Mouse (Mus musculus) MEL (cell line): ENCODE results near the gene Atxn3.

Experiments
- CHD2 ChIP-seq: IDR thresholded peaks from 2 replicates; pipeline ENCODE4 v1.6.1; 2011; ENCODE audit warnings: low read length, improper control_type of control experiment
- CTCF ChIP-seq, 3 experiments: IDR thresholded peaks in 2 of 3; conservative IDR thresholded peaks in 1 of 3; 2 replicates each; pipeline ENCODE4 v1.5.1; 2011 to 2012; ENCODE audit warnings: low read length in 3 of 3, low read depth in 2 of 3, mild to moderate bottlenecking in 2 of 3, improper control_type of control experiment in 1 of 3, inconsistent platforms in 1 of 3, mixed read lengths in 1 of 3, moderate library complexity in 1 of 3; ENCODE audit not compliant: control insufficient read depth in 1 of 3, insufficient read depth in 1 of 3, poor library complexity in 1 of 3, severe bottlenecking in 1 of 3
- E2F4 ChIP-seq: IDR thresholded peaks from 2 replicates; pipeline ENCODE4 v1.6.1; 2011; ENCODE audit warnings: low read depth, low read length, improper control_type of control experiment, borderline replicate concordance
- EP300 ChIP-seq, 2 experiments: IDR thresholded peaks; 2 replicates each; pipeline ENCODE4 v1.6.1; 2011; ENCODE audit warnings: improper control_type of control experiment in 2 of 2, low read length in 2 of 2, low read depth in 1 of 2, mild to moderate bottlenecking in 1 of 2
- GABPA ChIP-seq: IDR thresholded peaks from 2 replicates; pipeline ENCODE4 v1.6.1; 2012; ENCODE audit warnings: low read depth, mild to moderate bottlenecking, inconsistent platforms, low read length, improper control_type of control experiment, moderate library complexity
- MAZ ChIP-seq: IDR thresholded peaks from 2 replicates; pipeline ENCODE4 v1.6.1; 2012; ENCODE audit warnings: low read depth, mild to moderate bottlenecking, inconsistent platforms, low read length, improper control_type of control experiment
- MXI1 ChIP-seq: IDR thresholded peaks from 2 replicates; pipeline ENCODE4 v1.6.1; 2011; ENCODE audit warnings: mild to moderate bottlenecking, low read depth, low read length, improper control_type of control experiment
- MYB ChIP-seq: IDR thresholded peaks from 2 replicates; pipeline ENCODE4 v1.6.1; 2011; ENCODE audit warnings: mild to moderate bottlenecking, low read depth, low read length, improper control_type of control experiment
- NELFE ChIP-seq: IDR thresholded peaks from 2 replicates; pipeline ENCODE4 v1.6.1; 2011; ENCODE audit warnings: low read depth, low read length, improper control_type of control experiment
- POLR2A ChIP-seq, 2 experiments: IDR thresholded peaks; 2 replicates each; pipeline ENCODE4 v1.6.1; 2011 to 2012; ENCODE audit warnings: low read length in 2 of 2, mild to moderate bottlenecking in 2 of 2, control low read depth in 1 of 2, improper control_type of control experiment in 1 of 2, low read depth in 1 of 2, moderate library complexity in 1 of 2; ENCODE audit not compliant: control insufficient read depth in 1 of 2, insufficient read depth in 1 of 2, poor library complexity in 1 of 2
- POLR2AphosphoS2 ChIP-seq: IDR thresholded peaks from 2 replicates; pipeline ENCODE4 v1.6.1; 2011; ENCODE audit warnings: low read length, improper control_type of control experiment
- POLR2AphosphoS5 ChIP-seq: IDR thresholded peaks from 2 replicates; pipeline ENCODE4 v1.6.1; 2012; ENCODE audit warnings: low read depth, borderline replicate concordance, mild to moderate bottlenecking, inconsistent platforms, low read length, moderate library complexity, mixed read lengths
- UBTF ChIP-seq: IDR thresholded peaks from 2 replicates; pipeline ENCODE4 v1.6.1; 2012; ENCODE audit warnings: low read depth, mild to moderate bottlenecking, inconsistent platforms, low read length, improper control_type of control experiment, moderate library complexity, borderline replicate concordance; ENCODE audit not compliant: insufficient read depth
- USF1 ChIP-seq: IDR thresholded peaks from 2 replicates; pipeline ENCODE4 v1.6.1; 2014; ENCODE audit warnings: low read depth, mild to moderate bottlenecking, inconsistent platforms, low read length, improper control_type of control experiment, moderate library complexity

GRCm38 (mm10) chr12:101947986-101948385 lies 10.1 kb downstream of the Atxn3 start:
- no peak for TF ChIP-seq POLR2AphosphoS2
- TF ChIP-seq E2F4 = no peak
- TF ChIP-seq MYB = no peak
- TF ChIP-seq POLR2AphosphoS5 = no peak
- no peak for TF ChIP-seq CTCF (IDR thresholded peaks at IDR 0.05 in 2 of 3, conservative IDR thresholded peaks at IDR 0.05 in 1 of 3; ENCODE audit: control insufficient read depth in 1 of 3, insufficient read depth in 1 of 3, low read depth in 2 of 3, low read length in 3 of 3, poor library complexity in 1 of 3, severe bottlenecking in 1 of 3)
- no peak for TF ChIP-seq USF1
- TF ChIP-seq POLR2A (IDR thresholded peaks at IDR 0.05; ENCODE audit: control insufficient read depth in 1 of 2, insufficient read depth in 1 of 2, low read depth in 1 of 2, low read length in 2 of 2, poor library complexity in 1 of 2) = no peak
- no peak for TF ChIP-seq EP300 (IDR thresholded peaks at IDR 0.05; ENCODE audit: low read depth in 1 of 2, low read length in 2 of 2)
- no peak for TF ChIP-seq MAZ
- no peak for TF ChIP-seq UBTF
- no peak for TF ChIP-seq CHD2
- TF ChIP-seq NELFE = no peak
- TF ChIP-seq MXI1 = no peak
- no peak for TF ChIP-seq GABPA
